Mouse (Mus musculus) left cerebral cortex, postnatal 14 days (tissue): ENCODE measurements around the gene Zfp503. TPM values are rescaled to one million over a fixed set of nuclear protein-coding genes. Genes with fewer than 3 reads are reported as not detected.

Experiments used
- DNase-seq, 2 experiments: peaks; one replicate each; pipeline ENCODE4 v3.0.0; 2021 to 2022; ENCODE audit warnings: low spot score in 2 of 2, mixed read lengths in 1 of 2
- intact Hi-C: fragments of 180-260 bp; cut with DNase I; formaldehyde crosslinking; loops from one replicate; pipeline ENCODE4 v1.15.1; 2025
- total RNA-seq, 2 experiments: library from RNA; stranded (reverse); gene quantifications; 2 replicates each; pipeline ENCODE4 v1.2.3; 2021

Zfp503 gene
- total RNA-seq, 2 experiments from 2014 or later, result 1.7 to 3.6 TPM

- no peak for DNase-seq
- intact Hi-C loops, result loop anchor here (10.0 kb wide), 1 partner anchor 1421 kb away; no protein-coding TSS in a partner anchor
Measured at GRCm38 (mm10) chr14:21983311-21983949, 6.0 kb downstream of the Zfp503 start.

GRCm38 (mm10) chr14:21982592-21983310 lies 6.7 kb downstream of the Zfp503 start:
- no peak for DNase-seq
- intact Hi-C loops, result loop anchor here (10.0 kb wide), 1 partner anchor 1422 kb away; no protein-coding TSS in a partner anchor

- intact Hi-C loops, result loop anchor here (10.0 kb wide), 1 partner anchor 1423 kb away; no protein-coding TSS in a partner anchor
- no peak for DNase-seq
Measured at GRCm38 (mm10) chr14:21982096-21982591, 7.3 kb downstream of the Zfp503 start.

- DNase-seq, result peak; percentile 43 to 76
- intact Hi-C loops, result loop anchor here (10.0 kb wide), 1 partner anchor 1423 kb away; no protein-coding TSS in a partner anchor
Measured at GRCm38 (mm10) chr14:21981462-21981861, 7.9 kb downstream of the Zfp503 start.

- peak; percentile 67 to 69 for DNase-seq
- intact Hi-C loops, result no loop called here
Measured at GRCm38 (mm10) chr14:21968978-21969377, 20.4 kb downstream of the Zfp503 start.

- intact Hi-C loops, result no loop called here
- DNase-seq, result no peak
Measured at GRCm38 (mm10) chr14:21967375-21968010, 21.9 kb downstream of the Zfp503 start.

- intact Hi-C loops, result no loop called here
- no peak for DNase-seq
Measured at GRCm38 (mm10) chr14:21966276-21966675, 23.1 kb downstream of the Zfp503 start.

GRCm38 (mm10) chr14:21962381-21963050 lies 26.9 kb downstream of the Zfp503 start:
- DNase-seq, result peak; percentile 30 to 56
- intact Hi-C loops, result no loop called here

- DNase-seq, result peak; percentile 19 to 33
- intact Hi-C loops, result no loop called here
Measured at GRCm38 (mm10) chr14:21959243-21959642, 30.2 kb downstream of the Zfp503 start.

- intact Hi-C loops, result no loop called here
Measured at GRCm38 (mm10) chr14:21958643-21959042, 30.8 kb downstream of the Zfp503 start.

GRCm38 (mm10) chr14:21952541-21952940 lies 36.9 kb downstream of the Zfp503 start:
- intact Hi-C loops, result no loop called here
- DNase-seq, result no peak

More at GRCm38 (mm10) chr14:21958643-21959042, 30.8 kb downstream of the Zfp503 start:
- DNase-seq, result no peak

- no peak for DNase-seq
- intact Hi-C loops, result no loop called here
Measured at GRCm38 (mm10) chr14:21951896-21952523, 37.4 kb downstream of the Zfp503 start.

- intact Hi-C loops, result no loop called here
- DNase-seq, result no peak
Measured at GRCm38 (mm10) chr14:21944946-21945345, 44.5 kb downstream of the Zfp503 start.

- no peak for DNase-seq
- intact Hi-C loops, result no loop called here
Measured at GRCm38 (mm10) chr14:21941581-21941980, 47.8 kb downstream of the Zfp503 start.

GRCm38 (mm10) chr14:21937116-21937515 lies 52.3 kb downstream of the Zfp503 start:
- DNase-seq, result no peak

GRCm38 (mm10) chr14:21936102-21936630 lies 53.2 kb downstream of the Zfp503 start:
- intact Hi-C loops, result no loop called here
- DNase-seq, result no peak

More at GRCm38 (mm10) chr14:21937116-21937515, 52.3 kb downstream of the Zfp503 start:
- intact Hi-C loops, result no loop called here
